Mouse (Mus musculus) ES-Bruce4 (cell line): ENCODE measurements around the gene Arcn1. TPM values are rescaled to one million over a fixed set of nuclear protein-coding genes. Genes with fewer than 3 reads are reported as not detected.

Source experiments
- H3K27ac ChIP-seq: 2 replicates; pipeline ENCODE4 v1.5.1; 2012; ENCODE audit warnings: low read length, inconsistent platforms; ENCODE audit not compliant: insufficient read depth
- H3K27me3 ChIP-seq: 2 replicates; pipeline ENCODE4 v1.6.1; 2012; ENCODE audit warnings: mild to moderate bottlenecking, low read length, inconsistent platforms; ENCODE audit not compliant: control insufficient read depth, poor library complexity, insufficient read depth, severe bottlenecking
- H3K36me3 ChIP-seq: 2 replicates; pipeline ENCODE4 v1.6.1; 2012; ENCODE audit warnings: inconsistent platforms, mild to moderate bottlenecking, low read length, moderate library complexity; ENCODE audit not compliant: control insufficient read depth, poor library complexity, insufficient read depth, severe bottlenecking
- H3K4me1 ChIP-seq: one replicate; pipeline ENCODE4 v1.8.1; 2011; ENCODE audit warnings: low read length; ENCODE audit not compliant: control insufficient read depth, insufficient read depth
- H3K4me3 ChIP-seq: 2 replicates; pipeline ENCODE4 v1.5.1; 2011; ENCODE audit warnings: low read depth, mild to moderate bottlenecking, low read length
- H3K9ac ChIP-seq: 2 replicates; pipeline ENCODE4 v1.6.1; 2012; ENCODE audit warnings: low read depth, mild to moderate bottlenecking, inconsistent platforms; ENCODE audit not compliant: poor library complexity, severe bottlenecking
- H3K9me3 ChIP-seq: replicated peaks from 2 replicates; pipeline ENCODE4 v1.6.1; 2012; ENCODE audit warnings: mild to moderate bottlenecking, low read length, inconsistent platforms; ENCODE audit not compliant: control insufficient read depth, poor library complexity, insufficient read depth, severe bottlenecking
- CTCF ChIP-seq: IDR thresholded peaks from one replicate; pipeline ENCODE4 v1.8.1; 2011; ENCODE audit warnings: low read depth, low read length
- EP300 ChIP-seq: IDR thresholded peaks from 2 replicates; pipeline ENCODE4 v1.6.1; 2011; ENCODE audit warnings: low read depth, low read length; ENCODE audit not compliant: insufficient read depth
- POLR2A ChIP-seq: IDR thresholded peaks from one replicate; pipeline ENCODE4 v1.8.1; 2011; ENCODE audit warnings: low read length; ENCODE audit not compliant: insufficient read depth
- polyA plus RNA-seq: library from polyadenylated mRNA; stranded (reverse); fragments of >200 nt; gene quantifications from 2 replicates; pipeline ENCODE4 v1.2.4, GENCODE M21; 2011; ENCODE audit warnings: low read depth; ENCODE audit not compliant: missing spikeins, insufficient read depth, insufficient read length

Gene Arcn1
- polyA plus RNA-seq, 1 experiment: 291 TPM

DNA sequence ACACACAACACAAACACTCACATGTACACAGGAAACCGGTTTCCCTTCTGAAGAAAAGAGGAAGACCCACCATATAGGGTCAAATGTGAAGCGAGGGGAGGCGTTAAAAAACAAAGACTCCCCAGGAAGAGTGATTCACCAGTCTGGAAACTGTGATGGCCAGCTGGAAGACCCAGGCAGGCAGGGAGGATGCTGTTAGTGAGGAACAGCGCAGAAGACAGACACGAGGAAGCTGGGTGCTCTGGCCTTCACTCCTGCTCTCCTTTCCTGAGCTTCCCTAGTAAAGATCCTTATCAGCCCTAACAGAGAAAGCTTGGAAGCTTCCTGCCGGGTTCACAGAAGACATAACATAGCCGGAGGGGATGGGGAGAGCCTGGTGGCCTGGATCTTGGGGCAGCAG, 44.6 kb downstream of the Arcn1 start:
- Histone ChIP-seq H3K4me1 (no peaks in the 10 kb centered on the region), H3K27ac (no peak overlapping the region)

DNA sequence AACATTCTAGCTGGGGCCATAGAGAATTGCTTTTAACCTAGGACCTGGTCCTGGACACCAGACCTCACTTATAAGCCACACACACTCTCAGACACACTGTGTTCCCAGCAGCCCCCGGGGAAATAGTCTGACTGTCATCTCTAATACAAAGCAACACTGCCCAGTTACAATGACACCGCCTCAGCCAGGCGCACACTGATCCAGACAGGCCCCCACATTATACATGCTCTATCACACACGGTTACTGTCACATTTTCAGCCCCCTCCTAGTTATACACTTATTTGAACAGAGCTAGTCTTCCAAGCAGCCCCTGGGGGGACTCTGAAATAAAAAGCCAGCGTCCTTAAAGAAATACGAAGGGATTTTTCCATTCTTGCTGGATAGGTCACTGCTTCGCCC, 45.1 kb downstream of the Arcn1 start:
- H3K36me3 ChIP-seq: no peaks in the 10 kb centered on the region
- no peak for TF ChIP-seq POLR2A
- TF ChIP-seq CTCF: no peak
- TF ChIP-seq EP300: no peak
- no peaks in the 10 kb centered on the region for H3K4me1 ChIP-seq
- H3K9ac ChIP-seq: no peak overlapping the region
- no peak overlapping the region for H3K27ac ChIP-seq
- H3K27me3 ChIP-seq: no peaks in the 10 kb centered on the region
- H3K9me3 ChIP-seq: no peaks in the 10 kb centered on the region
- H3K4me3 ChIP-seq: no peak overlapping the region

More for the DNA sequence above, 44.6 kb downstream of the Arcn1 start:
- TF ChIP-seq POLR2A (no peak), EP300 (no peak), CTCF (no peak)
- no peaks in the 10 kb centered on the region for H3K36me3 ChIP-seq
- H3K27me3 ChIP-seq: no peaks in the 10 kb centered on the region
- no peak overlapping the region for H3K9ac ChIP-seq
- no peaks in the 10 kb centered on the region for H3K9me3 ChIP-seq
- H3K4me3 ChIP-seq: no peak overlapping the region

GRCm38 (mm10) chr9:44721877-44722186, 45.8 kb downstream of the Arcn1 start:
- H3K27me3 ChIP-seq: no peaks in the 10 kb centered on the region
- TF ChIP-seq EP300 (no peak), POLR2A (no peak), CTCF (no peak)
- no peak overlapping the region for H3K4me3 ChIP-seq
- H3K36me3 ChIP-seq: no peaks in the 10 kb centered on the region
- H3K9ac ChIP-seq: no peak overlapping the region
- no peaks in the 10 kb centered on the region for H3K9me3 ChIP-seq
- H3K27ac ChIP-seq: no peak overlapping the region
- H3K4me1 ChIP-seq: no peaks in the 10 kb centered on the region

GRCm38 (mm10) chr9:44721154-44721876, 46.3 kb downstream of the Arcn1 start:
- Histone ChIP-seq H3K9ac (peak overlapping the region; percentile 78), H3K4me3 (peak overlapping the region; percentile 78), H3K36me3 (no peaks in the 10 kb centered on the region), H3K9me3 (no peaks in the 10 kb centered on the region), H3K27ac (no peak overlapping the region), H3K27me3 (no peaks in the 10 kb centered on the region), H3K4me1 (no peaks in the 10 kb centered on the region)
- TF ChIP-seq CTCF (peak; percentile 31), EP300 (no peak), POLR2A (no peak)

GRCm38 (mm10) chr9:44720358-44721153, 47.1 kb downstream of the Arcn1 start:
- no peak overlapping the region for H3K27ac ChIP-seq
- H3K36me3 ChIP-seq: no peaks in the 10 kb centered on the region
- H3K27me3 ChIP-seq: no peaks in the 10 kb centered on the region
- peak overlapping the region; percentile 78 for H3K4me3 ChIP-seq
- H3K9ac ChIP-seq: peak overlapping the region; percentile 78
- H3K4me1 ChIP-seq: no peaks in the 10 kb centered on the region
- TF ChIP-seq CTCF (no peak), POLR2A (no peak), EP300 (no peak)
- H3K9me3 ChIP-seq: no peaks in the 10 kb centered on the region
